Mouse (Mus musculus): ENCODE results near the gene Plcl2. TPM values are rescaled to one million over a fixed set of nuclear protein-coding genes. Genes with fewer than 3 reads are reported as not detected.
"Not testable (repeated sequence)": the region's sequence is repeated elsewhere in the genome, so short reads cannot be mapped to it uniquely, and the experiment has no call there.

Plcl2 gene
- polyA plus RNA-seq, 1 experiment = 2.9 TPM

GRCm38 (mm10) chr17:50678748-50679147, 169.5 kb downstream of the Plcl2 start:
- H3K4me3 ChIP-seq (ENCODE audit: low read depth, low read length) = no peak overlapping the region
- no peak for TF ChIP-seq CTCF (IDR thresholded peaks at IDR 0.05; ENCODE audit: low read depth, low read length)
- TF ChIP-seq POLR2A (IDR thresholded peaks at IDR 0.05; ENCODE audit: insufficient read depth, low read length) = no peak
- TF ChIP-seq EP300 (IDR thresholded peaks at IDR 0.05; ENCODE audit: insufficient read depth, low read depth, low read length) = no peak
- no peaks in the 10 kb centered on the region for H3K27me3 ChIP-seq (ENCODE audit: control insufficient read depth, insufficient read depth, low read length, poor library complexity, severe bottlenecking)
- no peak overlapping the region for H3K9ac ChIP-seq (ENCODE audit: low read depth, poor library complexity, severe bottlenecking)
- no peaks in the 10 kb centered on the region for H3K4me1 ChIP-seq (ENCODE audit: control insufficient read depth, insufficient read depth, low read length)
- no peak overlapping the region for H3K27ac ChIP-seq (ENCODE audit: insufficient read depth, low read length)
- H3K9me3 ChIP-seq (replicated peaks; ENCODE audit: control insufficient read depth, insufficient read depth, low read length, poor library complexity, severe bottlenecking) = no peaks in the 10 kb centered on the region
- H3K36me3 ChIP-seq (ENCODE audit: control insufficient read depth, insufficient read depth, low read length, poor library complexity, severe bottlenecking) = no peaks in the 10 kb centered on the region

- TF ChIP-seq CTCF (IDR thresholded peaks at IDR 0.05; ENCODE audit: low read depth, low read length) (no peak), POLR2A (IDR thresholded peaks at IDR 0.05; ENCODE audit: insufficient read depth, low read length) (no peak), EP300 (IDR thresholded peaks at IDR 0.05; ENCODE audit: insufficient read depth, low read depth, low read length) (no peak)
- Histone ChIP-seq H3K9ac (ENCODE audit: low read depth, poor library complexity, severe bottlenecking) (no peak overlapping the region), H3K36me3 (ENCODE audit: control insufficient read depth, insufficient read depth, low read length, poor library complexity, severe bottlenecking) (no peaks in the 10 kb centered on the region), H3K27ac (ENCODE audit: insufficient read depth, low read length) (no peak overlapping the region), H3K27me3 (ENCODE audit: control insufficient read depth, insufficient read depth, low read length, poor library complexity, severe bottlenecking) (no peaks in the 10 kb centered on the region), H3K4me3 (ENCODE audit: low read depth, low read length) (no peak overlapping the region), H3K9me3 (replicated peaks; ENCODE audit: control insufficient read depth, insufficient read depth, low read length, poor library complexity, severe bottlenecking) (no peaks in the 10 kb centered on the region), H3K4me1 (ENCODE audit: control insufficient read depth, insufficient read depth, low read length) (no peaks in the 10 kb centered on the region)
Observed at GRCm38 (mm10) chr17:50679613-50680534, 170.7 kb downstream of the Plcl2 start.

- no peak overlapping the region for H3K9ac ChIP-seq (ENCODE audit: low read depth, poor library complexity, severe bottlenecking)
- TF ChIP-seq EP300 (IDR thresholded peaks at IDR 0.05; ENCODE audit: insufficient read depth, low read depth, low read length) (no peak), POLR2A (IDR thresholded peaks at IDR 0.05; ENCODE audit: insufficient read depth, low read length) (no peak), CTCF (IDR thresholded peaks at IDR 0.05; ENCODE audit: low read depth, low read length) (no peak)
- H3K27ac ChIP-seq (ENCODE audit: insufficient read depth, low read length) = no peak overlapping the region
- no peaks in the 10 kb centered on the region for H3K4me1 ChIP-seq (ENCODE audit: control insufficient read depth, insufficient read depth, low read length)
- H3K4me3 ChIP-seq (ENCODE audit: low read depth, low read length) = no peak overlapping the region
- no peaks in the 10 kb centered on the region for H3K27me3 ChIP-seq (ENCODE audit: control insufficient read depth, insufficient read depth, low read length, poor library complexity, severe bottlenecking)
- no peaks in the 10 kb centered on the region for H3K36me3 ChIP-seq (ENCODE audit: control insufficient read depth, insufficient read depth, low read length, poor library complexity, severe bottlenecking)
- no peaks in the 10 kb centered on the region for H3K9me3 ChIP-seq (replicated peaks; ENCODE audit: control insufficient read depth, insufficient read depth, low read length, poor library complexity, severe bottlenecking)
Observed at GRCm38 (mm10) chr17:50682696-50683095, 173.5 kb downstream of the Plcl2 start.

GRCm38 (mm10) chr17:50684960-50685645, 175.9 kb downstream of the Plcl2 start:
- Histone ChIP-seq H3K9ac (ENCODE audit: low read depth, poor library complexity, severe bottlenecking) (no peak overlapping the region), H3K9me3 (replicated peaks; ENCODE audit: control insufficient read depth, insufficient read depth, low read length, poor library complexity, severe bottlenecking) (no peaks in the 10 kb centered on the region), H3K27me3 (ENCODE audit: control insufficient read depth, insufficient read depth, low read length, poor library complexity, severe bottlenecking) (no peaks in the 10 kb centered on the region), H3K4me3 (ENCODE audit: low read depth, low read length) (no peak overlapping the region), H3K36me3 (ENCODE audit: control insufficient read depth, insufficient read depth, low read length, poor library complexity, severe bottlenecking) (no peaks in the 10 kb centered on the region), H3K4me1 (ENCODE audit: control insufficient read depth, insufficient read depth, low read length) (no peaks in the 10 kb centered on the region), H3K27ac (ENCODE audit: insufficient read depth, low read length) (no peak overlapping the region)
- no peak for TF ChIP-seq EP300 (IDR thresholded peaks at IDR 0.05; ENCODE audit: insufficient read depth, low read depth, low read length)

- TF ChIP-seq POLR2A (IDR thresholded peaks at IDR 0.05; ENCODE audit: insufficient read depth, low read length) (no peak), CTCF (IDR thresholded peaks at IDR 0.05; ENCODE audit: low read depth, low read length) (no peak), EP300 (IDR thresholded peaks at IDR 0.05; ENCODE audit: insufficient read depth, low read depth, low read length) (no peak)
- no peaks in the 10 kb centered on the region for H3K9me3 ChIP-seq (replicated peaks; ENCODE audit: control insufficient read depth, insufficient read depth, low read length, poor library complexity, severe bottlenecking)
- H3K27me3 ChIP-seq (ENCODE audit: control insufficient read depth, insufficient read depth, low read length, poor library complexity, severe bottlenecking) = no peaks in the 10 kb centered on the region; the same call in 1 of the 2 replicates
- H3K4me3 ChIP-seq (ENCODE audit: low read depth, low read length) = no peak overlapping the region
- H3K36me3 ChIP-seq (ENCODE audit: control insufficient read depth, insufficient read depth, low read length, poor library complexity, severe bottlenecking) = no peaks in the 10 kb centered on the region
- H3K27ac ChIP-seq (ENCODE audit: insufficient read depth, low read length) = no peak overlapping the region
- no peaks in the 10 kb centered on the region for H3K4me1 ChIP-seq (ENCODE audit: control insufficient read depth, insufficient read depth, low read length)
- no peak overlapping the region for H3K9ac ChIP-seq (ENCODE audit: low read depth, poor library complexity, severe bottlenecking)
Observed at GRCm38 (mm10) chr17:50687670-50688069, 178.5 kb downstream of the Plcl2 start.

GRCm38 (mm10) chr17:50688135-50688534, 178.9 kb downstream of the Plcl2 start:
- H3K4me1 ChIP-seq (ENCODE audit: control insufficient read depth, insufficient read depth, low read length) = no peaks in the 10 kb centered on the region
- TF ChIP-seq CTCF (IDR thresholded peaks at IDR 0.05; ENCODE audit: low read depth, low read length) = no peak
- no peak for TF ChIP-seq EP300 (IDR thresholded peaks at IDR 0.05; ENCODE audit: insufficient read depth, low read depth, low read length)
- TF ChIP-seq POLR2A (IDR thresholded peaks at IDR 0.05; ENCODE audit: insufficient read depth, low read length) = no peak
- no peaks in the 10 kb centered on the region; the same call in 1 of the 2 replicates for H3K27me3 ChIP-seq (ENCODE audit: control insufficient read depth, insufficient read depth, low read length, poor library complexity, severe bottlenecking)
- H3K4me3 ChIP-seq (ENCODE audit: low read depth, low read length) = no peak overlapping the region
- H3K36me3 ChIP-seq (ENCODE audit: control insufficient read depth, insufficient read depth, low read length, poor library complexity, severe bottlenecking) = no peaks in the 10 kb centered on the region
- no peaks in the 10 kb centered on the region for H3K9me3 ChIP-seq (replicated peaks; ENCODE audit: control insufficient read depth, insufficient read depth, low read length, poor library complexity, severe bottlenecking)
- no peak overlapping the region for H3K27ac ChIP-seq (ENCODE audit: insufficient read depth, low read length)
- no peak overlapping the region for H3K9ac ChIP-seq (ENCODE audit: low read depth, poor library complexity, severe bottlenecking)

- H3K27me3 ChIP-seq (ENCODE audit: control insufficient read depth, insufficient read depth, low read length, poor library complexity, severe bottlenecking); H3K9ac ChIP-seq (ENCODE audit: low read depth, poor library complexity, severe bottlenecking); H3K36me3 ChIP-seq (ENCODE audit: control insufficient read depth, insufficient read depth, low read length, poor library complexity, severe bottlenecking); H3K9me3 ChIP-seq (replicated peaks; ENCODE audit: control insufficient read depth, insufficient read depth, low read length, poor library complexity, severe bottlenecking); H3K27ac ChIP-seq (ENCODE audit: insufficient read depth, low read length); H3K4me1 ChIP-seq (ENCODE audit: control insufficient read depth, insufficient read depth, low read length); H3K4me3 ChIP-seq (ENCODE audit: low read depth, low read length): not testable (repeated sequence)
Observed at GRCm38 (mm10) chr17:50698410-50698809, 189.2 kb downstream of the Plcl2 start.
